Mouse (Mus musculus): ENCODE data around the gene Gemin4.

- TF ChIP-seq POLR2A (IDR thresholded peaks at IDR 0.05; ENCODE audit: control insufficient read depth, low read depth, low read length) (no peak), CTCF (IDR thresholded peaks at IDR 0.05; ENCODE audit: control insufficient read depth, insufficient read depth, insufficient replicate concordance, low read depth, low read length) (no peak)
These were observed 37.3 kb downstream of the Gemin4 start for GRCm38 (mm10) chr11:76180146-76180540.

Data from testis, adult 2 months (tissue).